Mouse (Mus musculus) hindbrain, embryonic 13.5 days (tissue): ENCODE data around the gene Cntn4. TPM values are rescaled to one million over a fixed set of nuclear protein-coding genes. Genes with fewer than 3 reads are reported as not detected.

ENCODE experiments used
- ATAC-seq: fragments of 200-750 bp; cut with Nextera tagmentation; 2 replicates; pipeline ENCODE4 v1.8.0; 2017; ENCODE audit warnings: moderate TSS enrichment; ENCODE audit not compliant: low FRiP score
- H3K27ac ChIP-seq: fragments of 300-500 bp; sonication (generic); 2 replicates; pipeline ENCODE4 v1.5.1; 2015; ENCODE audit warnings: inconsistent platforms, mild to moderate bottlenecking, moderate library complexity
- H3K27me3 ChIP-seq: fragments of 300-500 bp; sonication (generic); 2 replicates; pipeline ENCODE4 v1.6.1; 2015; ENCODE audit warnings: mild to moderate bottlenecking, inconsistent platforms
- H3K36me3 ChIP-seq: fragments of 300-500 bp; sonication (generic); 2 replicates; pipeline ENCODE4 v1.6.1; 2015; ENCODE audit warnings: mild to moderate bottlenecking, inconsistent platforms
- H3K4me1 ChIP-seq: fragments of 300-500 bp; sonication (generic); replicated peaks from 2 replicates; pipeline ENCODE4 v1.6.1; 2015; ENCODE audit warnings: inconsistent platforms
- H3K4me2 ChIP-seq: fragments of 300-500 bp; sonication (generic); 2 replicates; pipeline ENCODE4 v1.6.1; 2015; ENCODE audit warnings: inconsistent platforms, mild to moderate bottlenecking, moderate library complexity
- H3K4me3 ChIP-seq: fragments of 300-500 bp; sonication (generic); 2 replicates; pipeline ENCODE4 v1.5.1; 2015; ENCODE audit warnings: mild to moderate bottlenecking, inconsistent platforms
- H3K9ac ChIP-seq: fragments of 300-500 bp; sonication (generic); 2 replicates; pipeline ENCODE4 v1.6.1; 2015; ENCODE audit warnings: mild to moderate bottlenecking, inconsistent platforms
- H3K9me3 ChIP-seq: fragments of 300-500 bp; sonication (generic); 2 replicates; pipeline ENCODE4 v1.6.1; 2016; ENCODE audit warnings: inconsistent platforms
- WGBS: fragments of 180-500 bp; shearing (Covaris S2); methylation state at CpG from one replicate; pipeline ENCODE4 v1.1.7; 2015; 5-methylcytosine and 5-hydroxymethylcytosine counted together
- polyA plus RNA-seq: library from polyadenylated mRNA; unstranded; fragments of >200 nt; fragmentation: Nextera tagmentation; extraction: Ambion mirVana; gene quantifications from 2 replicates; pipeline ENCODE4 v1.2.1, GENCODE M21; 2015

Gene Cntn4
- polyA plus RNA-seq, 1 experiment from 2014 or later = 18.3 TPM

DNA sequence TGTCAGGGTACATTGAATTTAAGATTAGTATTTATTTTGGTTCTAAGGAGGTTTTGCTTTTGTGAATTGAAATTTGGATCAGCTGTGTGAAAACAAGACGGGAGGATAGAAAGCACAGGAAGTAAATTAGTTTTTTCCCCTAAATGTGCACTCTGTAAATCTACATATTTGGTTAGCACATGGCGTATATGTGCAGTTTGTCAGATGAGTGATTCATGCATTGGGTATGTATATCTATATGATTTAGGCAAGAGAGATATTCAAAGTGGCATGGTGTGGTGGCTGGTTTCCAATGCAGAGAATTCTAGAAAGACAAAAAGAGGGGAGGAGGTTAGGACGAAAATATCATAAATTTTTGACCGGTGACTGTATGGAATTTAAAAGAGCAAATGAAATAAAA lies 591.3 kb downstream of the Cntn4 start:
- H3K9me3 ChIP-seq = no peaks in the 10 kb centered on the region
- no peak overlapping the region for H3K9ac ChIP-seq
- no peaks in the 10 kb centered on the region for H3K4me1 ChIP-seq
- H3K4me3 ChIP-seq = no peak overlapping the region
- no peak for ATAC-seq
- no peak overlapping the region for H3K4me2 ChIP-seq
- H3K36me3 ChIP-seq = no peaks in the 10 kb centered on the region
- H3K27me3 ChIP-seq = no peaks in the 10 kb centered on the region
- no peak overlapping the region for H3K27ac ChIP-seq
- 86% methylated on average over 4 of the region's 4 CpGs for WGBS

DNA sequence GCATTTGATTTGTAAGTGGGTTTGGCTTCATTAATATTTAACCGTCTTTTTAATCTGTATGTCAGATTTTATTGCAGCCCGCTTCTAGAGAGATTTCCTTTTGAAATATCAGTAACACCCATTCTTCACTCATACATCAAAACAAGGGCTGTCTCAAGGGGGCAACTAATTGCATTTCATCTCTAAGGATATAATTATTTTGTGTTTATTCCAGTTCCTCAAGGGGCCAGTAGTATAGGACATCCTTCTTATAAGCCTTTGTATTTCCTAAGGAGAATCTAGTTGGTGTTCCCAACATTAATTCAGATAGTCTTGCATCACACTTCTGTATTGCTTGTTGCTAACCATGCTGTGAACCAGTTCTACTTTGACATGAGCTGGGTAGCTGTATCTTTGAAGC lies 599.7 kb downstream of the Cntn4 start:
- Histone ChIP-seq H3K4me2 (no peak overlapping the region), H3K27me3 (no peaks in the 10 kb centered on the region), H3K36me3 (no peaks in the 10 kb centered on the region), H3K4me3 (no peak overlapping the region), H3K9ac (no peak overlapping the region), H3K9me3 (no peaks in the 10 kb centered on the region), H3K4me1 (no peaks in the 10 kb centered on the region), H3K27ac (no peak overlapping the region)
- no peak for ATAC-seq
- 93% methylated on average over 2 of the region's 2 CpGs for WGBS

DNA sequence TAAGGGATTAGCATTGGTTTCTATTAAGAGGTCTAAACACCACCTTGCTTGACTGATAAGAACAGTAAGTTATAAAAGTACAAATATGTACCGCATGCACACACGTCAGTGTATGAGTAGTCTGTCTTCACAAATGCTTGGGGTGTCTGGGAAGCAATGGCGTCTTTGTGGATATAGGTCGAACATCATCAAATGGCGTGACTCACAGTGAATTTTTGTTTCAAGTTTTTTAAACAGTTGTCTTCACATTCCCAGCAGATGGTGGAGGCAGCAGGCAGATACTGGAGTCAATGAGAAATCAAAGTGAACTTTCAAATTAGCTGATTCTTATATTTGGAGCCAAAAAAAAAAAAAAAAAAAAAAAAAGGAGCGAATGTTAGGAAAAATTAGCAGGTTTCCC lies 604.2 kb downstream of the Cntn4 start:
- no peaks in the 10 kb centered on the region for H3K36me3 ChIP-seq
- no peak for ATAC-seq
- H3K4me1 ChIP-seq = no peaks in the 10 kb centered on the region
- H3K9me3 ChIP-seq = no peaks in the 10 kb centered on the region
- no peak overlapping the region for H3K9ac ChIP-seq
- no peak overlapping the region for H3K4me3 ChIP-seq
- no peak overlapping the region for H3K4me2 ChIP-seq
- no peaks in the 10 kb centered on the region for H3K27me3 ChIP-seq
- H3K27ac ChIP-seq = no peak overlapping the region
- WGBS = 92% methylated on average over 6 of the region's 6 CpGs

DNA sequence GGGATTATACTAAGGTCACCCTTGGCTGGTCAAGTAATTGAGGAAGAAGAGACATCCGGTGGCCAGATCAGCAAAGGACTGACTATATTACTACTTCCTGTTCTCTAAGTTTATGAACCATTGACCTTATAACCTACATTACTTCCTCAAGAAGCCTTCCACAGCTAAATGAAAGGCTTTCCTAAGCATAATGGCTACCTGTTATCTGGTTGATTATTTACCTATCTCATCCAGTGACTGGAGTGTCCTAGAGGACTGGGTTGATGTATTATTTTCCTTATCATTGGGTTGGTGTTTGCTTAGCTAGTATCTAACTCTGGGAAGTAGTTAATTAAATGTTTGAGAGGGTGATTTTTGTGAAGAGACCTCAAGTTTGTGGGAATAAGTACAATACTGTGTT lies 606.4 kb downstream of the Cntn4 start:
- H3K4me2 ChIP-seq = no peak overlapping the region
- H3K27ac ChIP-seq = no peak overlapping the region
- H3K36me3 ChIP-seq = no peaks in the 10 kb centered on the region
- no peaks in the 10 kb centered on the region for H3K27me3 ChIP-seq
- no peak for ATAC-seq
- no peak overlapping the region for H3K9ac ChIP-seq
- no peaks in the 10 kb centered on the region for H3K9me3 ChIP-seq
- WGBS = 81% methylated on average over 1 of the region's 1 CpGs
- H3K4me3 ChIP-seq = no peak overlapping the region
- no peaks in the 10 kb centered on the region for H3K4me1 ChIP-seq

DNA sequence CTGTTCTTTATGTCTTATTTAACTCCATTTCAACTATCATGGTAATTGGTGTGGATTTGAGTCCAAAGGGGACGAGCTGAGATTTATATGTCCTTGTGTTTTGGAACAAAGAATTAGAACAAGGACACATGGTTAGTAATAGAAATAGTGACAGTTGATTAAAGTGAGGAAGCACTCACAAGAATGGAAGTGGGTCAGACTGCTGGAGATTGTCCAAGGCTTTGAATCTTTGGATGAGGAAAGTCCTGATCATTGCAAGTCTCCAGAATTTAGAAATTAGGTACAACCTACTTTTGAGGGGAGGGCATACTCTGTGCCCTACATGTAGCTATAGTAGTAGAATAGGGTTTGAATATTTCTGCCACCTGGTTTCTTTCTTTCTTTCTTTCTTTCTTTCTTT lies 622.0 kb downstream of the Cntn4 start:
- no peaks in the 10 kb centered on the region for H3K4me1 ChIP-seq
- H3K27me3 ChIP-seq = no peaks in the 10 kb centered on the region
- no peak overlapping the region for H3K4me3 ChIP-seq
- 74% methylated on average over 1 of the region's 1 CpGs for WGBS
- ATAC-seq = no peak
- no peaks in the 10 kb centered on the region for H3K36me3 ChIP-seq
- no peak overlapping the region for H3K9ac ChIP-seq
- H3K4me2 ChIP-seq = no peak overlapping the region
- no peak overlapping the region for H3K27ac ChIP-seq
- H3K9me3 ChIP-seq = no peaks in the 10 kb centered on the region

DNA sequence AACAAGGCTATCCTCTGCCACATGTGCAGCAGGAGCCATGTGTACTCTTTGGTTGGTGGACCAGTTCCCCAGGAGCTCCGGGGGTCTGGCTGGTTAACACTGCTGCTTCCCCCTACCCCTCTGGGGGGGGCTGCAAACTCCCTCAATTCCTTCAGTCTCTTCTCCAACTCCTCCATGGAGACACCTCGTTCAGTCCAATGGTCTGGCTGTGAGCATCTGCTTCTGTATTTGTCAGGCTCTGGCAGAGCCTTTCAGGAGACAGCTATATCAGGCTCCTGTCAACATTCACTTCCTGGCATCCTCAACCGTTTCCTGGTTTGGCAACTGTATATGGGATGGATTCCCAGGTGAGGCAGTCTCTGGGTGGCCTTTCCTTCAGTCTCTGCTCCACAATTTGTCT lies 622.7 kb downstream of the Cntn4 start:
- H3K27me3 ChIP-seq = no peaks in the 10 kb centered on the region
- H3K4me3 ChIP-seq = no peak overlapping the region
- H3K27ac ChIP-seq = no peak overlapping the region
- no peak overlapping the region for H3K9ac ChIP-seq
- no peaks in the 10 kb centered on the region for H3K36me3 ChIP-seq
- WGBS = 74% methylated on average over 3 of the region's 3 CpGs
- H3K9me3 ChIP-seq = no peaks in the 10 kb centered on the region
- H3K4me1 ChIP-seq = no peaks in the 10 kb centered on the region
- ATAC-seq = no peak
- no peak overlapping the region for H3K4me2 ChIP-seq

DNA sequence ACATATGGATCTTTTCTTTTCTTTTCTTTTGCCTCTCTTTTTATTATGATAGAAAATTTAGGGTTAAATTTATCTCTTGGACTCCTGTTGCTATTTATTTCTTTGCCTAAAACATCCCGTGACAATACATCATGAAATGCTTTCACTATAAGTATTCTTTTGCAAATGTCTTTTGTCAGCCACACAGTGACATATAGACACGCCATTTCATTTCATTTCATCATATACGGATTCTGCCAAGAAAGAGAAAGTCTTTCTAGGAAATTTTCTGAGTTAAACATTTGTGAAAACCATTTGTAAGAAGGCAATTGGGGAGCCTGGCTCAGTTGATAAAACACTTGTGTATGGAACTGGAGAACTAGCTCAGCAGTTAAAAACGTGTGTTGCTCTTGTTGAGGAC lies 625.0 kb downstream of the Cntn4 start:
- ATAC-seq = no peak

DNA sequence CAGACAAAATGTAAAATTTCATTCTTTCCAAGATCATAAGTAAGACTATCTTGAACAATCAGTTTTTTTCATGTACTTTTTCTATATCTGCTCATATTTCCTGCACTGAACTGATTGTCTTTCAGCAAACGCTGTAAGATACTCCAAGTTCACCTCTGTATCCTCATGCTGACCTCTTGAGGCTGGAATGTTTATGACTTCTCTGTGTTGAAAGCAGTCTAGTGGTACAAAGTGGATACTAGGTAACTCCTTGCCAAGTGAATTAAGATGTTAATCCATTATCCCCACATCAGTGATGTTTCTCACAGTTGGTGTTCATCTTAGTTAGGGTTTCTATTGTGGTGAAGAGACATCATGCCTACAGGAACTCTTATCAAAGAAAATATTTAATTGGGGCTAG lies 651.5 kb downstream of the Cntn4 start:
- H3K9me3 ChIP-seq = no peaks in the 10 kb centered on the region
- no peaks in the 10 kb centered on the region for H3K27me3 ChIP-seq
- no peaks in the 10 kb centered on the region for H3K4me1 ChIP-seq
- H3K9ac ChIP-seq = no peak overlapping the region
- no peaks in the 10 kb centered on the region for H3K36me3 ChIP-seq
- ATAC-seq = no peak
- H3K4me2 ChIP-seq = no peak overlapping the region
- 88% methylated on average over 1 of the region's 1 CpGs for WGBS
- H3K4me3 ChIP-seq = no peak overlapping the region
- H3K27ac ChIP-seq = no peak overlapping the region

More for the DNA sequence above, 625.0 kb downstream of the Cntn4 start:
- Histone ChIP-seq H3K27ac (no peak overlapping the region), H3K9me3 (no peaks in the 10 kb centered on the region), H3K27me3 (no peaks in the 10 kb centered on the region), H3K4me1 (no peaks in the 10 kb centered on the region), H3K36me3 (no peaks in the 10 kb centered on the region), H3K4me2 (no peak overlapping the region), H3K9ac (no peak overlapping the region), H3K4me3 (no peak overlapping the region)
- 76% methylated on average over 4 of the region's 4 CpGs for WGBS

DNA sequence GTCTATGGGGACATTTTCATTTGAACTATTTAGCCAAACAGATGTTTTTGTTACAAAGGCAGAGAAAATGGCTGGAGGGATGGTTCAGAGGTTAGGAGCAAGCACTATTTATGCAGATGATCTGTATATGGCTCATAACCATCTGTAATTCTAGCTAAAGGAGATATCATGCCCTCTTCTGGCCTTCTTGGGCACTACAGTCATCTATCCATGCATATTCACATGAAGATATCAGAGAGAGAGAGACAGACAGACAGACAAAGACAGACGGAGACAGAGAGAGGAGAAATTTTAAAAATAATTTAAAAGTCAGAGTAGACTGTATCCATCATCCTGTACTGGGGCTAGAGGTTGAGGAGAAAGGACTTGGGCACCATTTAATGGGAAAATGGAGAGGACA lies 652.2 kb downstream of the Cntn4 start:
- no peaks in the 10 kb centered on the region for H3K9me3 ChIP-seq
- no peak overlapping the region for H3K4me3 ChIP-seq
- WGBS = 61% methylated on average over 1 of the region's 1 CpGs
- no peaks in the 10 kb centered on the region for H3K27me3 ChIP-seq
- H3K4me2 ChIP-seq = no peak overlapping the region
- no peak overlapping the region for H3K9ac ChIP-seq
- H3K36me3 ChIP-seq = no peaks in the 10 kb centered on the region
- no peaks in the 10 kb centered on the region for H3K4me1 ChIP-seq
- no peak overlapping the region for H3K27ac ChIP-seq
- no peak for ATAC-seq

DNA sequence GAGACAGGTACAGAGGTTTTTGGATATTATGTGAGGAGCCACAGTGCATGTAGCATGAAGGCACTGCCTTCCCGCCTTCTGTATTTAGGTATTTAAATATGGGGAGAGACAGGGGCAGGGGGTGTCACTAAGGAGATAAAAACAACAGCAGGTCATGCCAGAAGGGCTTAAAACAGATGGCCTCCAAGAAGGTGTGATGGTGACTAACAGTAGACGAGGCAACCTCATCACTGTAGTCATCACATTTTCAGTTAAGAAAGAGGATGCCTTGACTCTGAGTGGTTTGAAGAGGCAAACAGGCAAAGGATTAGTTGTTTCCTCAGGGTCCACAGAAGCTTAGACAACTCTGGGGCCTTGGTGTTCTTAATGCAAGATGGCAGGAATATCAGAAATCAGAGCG lies 655.0 kb downstream of the Cntn4 start:
- Histone ChIP-seq H3K27ac (no peak overlapping the region), H3K9me3 (no peaks in the 10 kb centered on the region), H3K36me3 (no peaks in the 10 kb centered on the region), H3K4me2 (no peak overlapping the region), H3K27me3 (no peaks in the 10 kb centered on the region), H3K9ac (no peak overlapping the region), H3K4me3 (no peak overlapping the region), H3K4me1 (no peaks in the 10 kb centered on the region)
- 85% methylated on average over 3 of the region's 3 CpGs for WGBS
- ATAC-seq = no peak

DNA sequence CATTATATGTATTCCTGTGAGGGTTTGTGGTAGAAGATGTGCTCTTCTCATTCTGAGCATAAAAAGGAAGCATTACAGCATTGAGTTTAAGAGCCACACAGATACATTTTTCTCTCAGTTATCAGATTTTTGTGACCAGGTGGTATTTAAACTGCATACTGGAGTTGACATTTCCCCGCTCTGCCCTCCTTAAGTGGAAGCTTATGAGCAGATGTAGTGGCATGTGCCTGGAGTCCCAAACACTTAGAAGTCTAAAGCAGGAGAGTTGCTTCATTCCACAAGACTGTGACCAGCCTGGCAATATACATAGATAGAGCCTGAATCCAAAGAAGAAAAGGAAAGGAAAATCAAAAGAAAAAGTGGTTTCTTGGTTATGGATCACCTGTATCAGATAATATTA lies 655.5 kb downstream of the Cntn4 start:
- H3K9me3 ChIP-seq = no peaks in the 10 kb centered on the region
- H3K36me3 ChIP-seq = no peaks in the 10 kb centered on the region
- H3K4me3 ChIP-seq = no peak overlapping the region
- no peaks in the 10 kb centered on the region for H3K4me1 ChIP-seq
- no peak for ATAC-seq
- no peak overlapping the region for H3K27ac ChIP-seq
- no peak overlapping the region for H3K4me2 ChIP-seq
- no peak overlapping the region for H3K9ac ChIP-seq
- WGBS = 90% methylated on average over 1 of the region's 1 CpGs
- no peaks in the 10 kb centered on the region for H3K27me3 ChIP-seq

- H3K9ac ChIP-seq = no peak overlapping the region
- no peak overlapping the region for H3K4me2 ChIP-seq
- 11% methylated on average over 1 of the region's 1 CpGs for WGBS
- H3K27ac ChIP-seq = no peak overlapping the region
- H3K4me1 ChIP-seq = no peaks in the 10 kb centered on the region
- no peaks in the 10 kb centered on the region for H3K9me3 ChIP-seq
- H3K27me3 ChIP-seq = no peaks in the 10 kb centered on the region
- H3K36me3 ChIP-seq = no peaks in the 10 kb centered on the region
- no peak overlapping the region for H3K4me3 ChIP-seq
- no peak for ATAC-seq
Measured at GRCm38 (mm10) chr6:106335066-106335465, 657.6 kb downstream of the Cntn4 start.

- H3K9ac ChIP-seq = no peak overlapping the region
- WGBS = 85% methylated on average over 3 of the region's 3 CpGs
- no peaks in the 10 kb centered on the region for H3K36me3 ChIP-seq
- H3K27me3 ChIP-seq = no peaks in the 10 kb centered on the region
- no peak for ATAC-seq
- H3K4me3 ChIP-seq = no peak overlapping the region
- no peaks in the 10 kb centered on the region for H3K4me1 ChIP-seq
- no peak overlapping the region for H3K27ac ChIP-seq
- no peak overlapping the region for H3K4me2 ChIP-seq
- H3K9me3 ChIP-seq = no peaks in the 10 kb centered on the region
Measured at GRCm38 (mm10) chr6:106336805-106337204, 659.3 kb downstream of the Cntn4 start.

GRCm38 (mm10) chr6:106337829-106338228 lies 660.4 kb downstream of the Cntn4 start:
- H3K9ac ChIP-seq = no peak overlapping the region
- ATAC-seq = no peak
- H3K4me3 ChIP-seq = no peak overlapping the region
- no peaks in the 10 kb centered on the region for H3K36me3 ChIP-seq
- H3K27me3 ChIP-seq = no peaks in the 10 kb centered on the region
- H3K9me3 ChIP-seq = no peaks in the 10 kb centered on the region
- H3K4me2 ChIP-seq = no peak overlapping the region
- no peaks in the 10 kb centered on the region for H3K4me1 ChIP-seq
- H3K27ac ChIP-seq = no peak overlapping the region
